Mouse (Mus musculus) brain, embryonic 14.5 days (tissue): Measurements from ENCODE around the gene Spata31d1a.

Experiments used
- CTCF ChIP-seq: fragments of 200-500 bp; IDR thresholded peaks from 2 replicates; pipeline ENCODE4 v1.5.1; 2012; ENCODE audit warnings: inconsistent platforms, mild to moderate bottlenecking, moderate library complexity, borderline replicate concordance; ENCODE audit not compliant: insufficient read depth, insufficient read length; ENCODE audit errors: extremely low read depth
- POLR2A ChIP-seq: fragments of 200-500 bp; IDR thresholded peaks from 2 replicates; pipeline ENCODE4 v1.6.1; 2012; ENCODE audit warnings: mild to moderate bottlenecking, inconsistent platforms, borderline replicate concordance; ENCODE audit not compliant: poor library complexity, insufficient read depth, insufficient read length, severe bottlenecking; ENCODE audit errors: extremely low read depth

DNA sequence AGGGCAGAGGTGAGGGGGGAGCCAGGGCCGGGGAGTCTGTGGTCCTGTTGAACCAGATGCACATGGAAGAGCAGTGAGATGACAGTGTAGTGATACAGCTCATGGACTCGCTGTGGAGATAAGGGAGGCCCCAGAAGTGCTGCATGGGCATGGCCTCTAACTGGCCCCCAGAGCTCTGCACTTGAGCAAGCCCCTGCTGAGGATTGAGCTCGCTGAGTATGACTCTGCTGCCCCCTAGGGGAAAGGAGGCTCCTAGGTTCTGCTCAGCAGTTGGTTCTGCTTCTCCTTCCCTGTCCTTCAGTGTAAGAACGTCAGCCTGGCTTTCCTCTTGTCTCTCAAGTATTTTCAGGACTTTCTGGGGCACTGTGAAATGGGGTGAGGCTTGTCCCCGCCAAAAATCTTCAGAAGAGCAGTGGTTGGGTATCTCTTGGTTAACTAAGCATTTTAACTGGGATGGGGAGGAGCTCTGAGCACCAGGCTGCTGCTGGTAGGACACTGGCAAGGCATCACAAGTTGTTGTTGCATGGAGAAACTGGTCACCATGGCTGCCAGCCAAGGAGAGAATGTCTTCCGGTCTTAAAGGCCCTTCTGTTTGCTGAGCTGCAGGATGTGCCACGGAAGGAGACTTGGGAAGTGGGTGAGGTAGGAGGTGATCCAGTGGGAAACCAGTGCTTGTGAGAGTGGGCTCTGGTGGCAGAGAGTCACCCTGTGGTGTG lies 18.4 kb upstream of the Spata31d1a start:
- TF ChIP-seq POLR2A = no peak
- peak; percentile 95 for TF ChIP-seq CTCF
